Mouse (Mus musculus): ENCODE measurements at regions not wholly inside any gene's neighbourhood (a gene's known extent, or its start where the extent isn't known, plus 50 kb on each side); places are given as distances from the start of the nearest gene placed in this dataset.

- no peak overlapping the region for H3K4me3 ChIP-seq (replicated peaks)
- no peaks in the 10 kb centered on the region for H3K27me3 ChIP-seq (replicated peaks)
- ATAC-seq = no peak
- H3K4me1 ChIP-seq (replicated peaks) = no peaks in the 10 kb centered on the region
- no peak overlapping the region for H3K4me2 ChIP-seq (replicated peaks)
- H3K9me3 ChIP-seq = no peaks in the 10 kb centered on the region
- 46% methylated on average over 2 of the region's 2 CpGs for WGBS
- no peak overlapping the region for H3K27ac ChIP-seq
- no peak overlapping the region for H3K9ac ChIP-seq
- no peaks in the 10 kb centered on the region for H3K36me3 ChIP-seq
Observed at GRCm38 (mm10) chr13:101456926-101457325, 311.1 kb downstream of the Pik3r1 start.

DNA sequence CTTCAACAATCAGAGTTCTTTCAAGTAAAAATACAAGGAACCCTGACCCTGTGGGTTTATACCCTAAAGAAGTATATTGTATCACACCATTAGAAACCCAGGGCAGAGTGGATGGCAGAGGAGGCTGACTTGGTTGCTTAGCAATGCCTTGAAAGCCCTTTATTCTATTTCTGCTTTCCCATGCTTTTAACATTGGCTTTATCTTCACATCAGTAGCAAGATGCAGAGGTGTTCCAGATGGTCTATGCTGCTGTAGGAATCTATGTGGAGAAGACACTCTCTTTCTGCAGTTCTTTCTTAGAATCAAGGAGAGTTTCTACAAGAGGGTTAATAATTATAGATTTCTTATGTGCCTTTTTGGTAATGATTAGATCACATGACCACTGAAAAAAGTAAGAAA is 313.7 kb downstream of the Pik3r1 start:
- H3K27me3 ChIP-seq (replicated peaks) = no peaks in the 10 kb centered on the region
- H3K27ac ChIP-seq = no peak overlapping the region
- H3K4me1 ChIP-seq (replicated peaks) = no peaks in the 10 kb centered on the region
- no peak overlapping the region for H3K4me3 ChIP-seq (replicated peaks)
- H3K36me3 ChIP-seq = no peaks in the 10 kb centered on the region
- H3K9ac ChIP-seq = no peak overlapping the region
- no peaks in the 10 kb centered on the region for H3K9me3 ChIP-seq
- ATAC-seq = no peak
- no peak overlapping the region for H3K4me2 ChIP-seq (replicated peaks)

GRCm38 (mm10) chr13:101450501-101450900 is 317.5 kb downstream of the Pik3r1 start:
- H3K9me3 ChIP-seq = no peaks in the 10 kb centered on the region

GRCm38 (mm10) chr13:101439517-101439916 is 328.5 kb downstream of the Pik3r1 start:
- ATAC-seq = no peak
- 67% methylated on average over 3 of the region's 3 CpGs for WGBS
- H3K9me3 ChIP-seq = no peaks in the 10 kb centered on the region
- H3K4me3 ChIP-seq (replicated peaks) = no peak overlapping the region
- no peaks in the 10 kb centered on the region for H3K27me3 ChIP-seq (replicated peaks)
- no peak overlapping the region for H3K27ac ChIP-seq
- H3K4me1 ChIP-seq (replicated peaks) = no peaks in the 10 kb centered on the region
- no peaks in the 10 kb centered on the region for H3K36me3 ChIP-seq
- H3K4me2 ChIP-seq (replicated peaks) = no peak overlapping the region
- H3K9ac ChIP-seq = no peak overlapping the region

More at GRCm38 (mm10) chr13:101450501-101450900, 317.5 kb downstream of the Pik3r1 start:
- no peak overlapping the region for H3K4me2 ChIP-seq (replicated peaks)
- H3K27ac ChIP-seq = no peak overlapping the region
- H3K4me3 ChIP-seq (replicated peaks) = no peak overlapping the region
- no peaks in the 10 kb centered on the region for H3K27me3 ChIP-seq (replicated peaks)
- no peaks in the 10 kb centered on the region for H3K4me1 ChIP-seq (replicated peaks)
- no peak overlapping the region for H3K9ac ChIP-seq
- H3K36me3 ChIP-seq = no peaks in the 10 kb centered on the region
- ATAC-seq = no peak
- WGBS = 84% methylated on average over 6 of the region's 6 CpGs

- no peak overlapping the region for H3K4me3 ChIP-seq (replicated peaks)
- no peaks in the 10 kb centered on the region for H3K27me3 ChIP-seq (replicated peaks)
- no peaks in the 10 kb centered on the region for H3K36me3 ChIP-seq
- no peak overlapping the region for H3K4me2 ChIP-seq (replicated peaks)
- no peak overlapping the region for H3K27ac ChIP-seq
- H3K4me1 ChIP-seq (replicated peaks) = no peaks in the 10 kb centered on the region
- H3K9ac ChIP-seq = no peak overlapping the region
- no peaks in the 10 kb centered on the region for H3K9me3 ChIP-seq
- WGBS = 43% methylated on average over 6 of the region's 6 CpGs
- ATAC-seq = no peak
Observed at GRCm38 (mm10) chr13:101439041-101439440, 329.0 kb downstream of the Pik3r1 start.

GRCm38 (mm10) chr13:101433162-101433561 is 334.9 kb downstream of the Pik3r1 start:
- Histone ChIP-seq H3K4me3 (replicated peaks) (no peak overlapping the region), H3K4me1 (replicated peaks) (0 out of 2 replicates have a peak, but pooled peaks cover 2% of the 10 kb centered on the region), H3K27ac (no peak overlapping the region), H3K27me3 (replicated peaks) (no peaks in the 10 kb centered on the region), H3K4me2 (replicated peaks) (no peak overlapping the region), H3K9me3 (no peaks in the 10 kb centered on the region), H3K9ac (no peak overlapping the region), H3K36me3 (no peaks in the 10 kb centered on the region)
- WGBS = 90% methylated on average over 6 of the region's 6 CpGs
- ATAC-seq = no peak

GRCm38 (mm10) chr13:101427426-101428221 is 340.4 kb downstream of the Pik3r1 start:
- Histone ChIP-seq H3K27ac (no peak overlapping the region), H3K4me2 (replicated peaks) (no peak overlapping the region), H3K9ac (no peak overlapping the region), H3K4me3 (replicated peaks) (no peak overlapping the region), H3K27me3 (replicated peaks) (no peaks in the 10 kb centered on the region), H3K4me1 (replicated peaks) (0 out of 2 replicates have a peak, but pooled peaks cover 6% of the 10 kb centered on the region), H3K9me3 (no peaks in the 10 kb centered on the region), H3K36me3 (no peaks in the 10 kb centered on the region)
- peak; percentile 77 for ATAC-seq
- 58% methylated on average over 12 of the region's 12 CpGs for WGBS

- no peaks in the 10 kb centered on the region for H3K9me3 ChIP-seq
- H3K4me3 ChIP-seq (replicated peaks) = no peak overlapping the region
- no peaks in the 10 kb centered on the region for H3K27me3 ChIP-seq (replicated peaks)
- no peak for ATAC-seq
- H3K27ac ChIP-seq = no peak overlapping the region
- H3K4me1 ChIP-seq (replicated peaks) = 0 out of 2 replicates have a peak, but pooled peaks cover 6% of the 10 kb centered on the region
- H3K4me2 ChIP-seq (replicated peaks) = no peak overlapping the region
- no peak overlapping the region for H3K9ac ChIP-seq
- no peaks in the 10 kb centered on the region for H3K36me3 ChIP-seq
- 56% methylated on average over 5 of the region's 5 CpGs for WGBS
Observed at GRCm38 (mm10) chr13:101426461-101426860, 341.6 kb downstream of the Pik3r1 start.

DNA sequence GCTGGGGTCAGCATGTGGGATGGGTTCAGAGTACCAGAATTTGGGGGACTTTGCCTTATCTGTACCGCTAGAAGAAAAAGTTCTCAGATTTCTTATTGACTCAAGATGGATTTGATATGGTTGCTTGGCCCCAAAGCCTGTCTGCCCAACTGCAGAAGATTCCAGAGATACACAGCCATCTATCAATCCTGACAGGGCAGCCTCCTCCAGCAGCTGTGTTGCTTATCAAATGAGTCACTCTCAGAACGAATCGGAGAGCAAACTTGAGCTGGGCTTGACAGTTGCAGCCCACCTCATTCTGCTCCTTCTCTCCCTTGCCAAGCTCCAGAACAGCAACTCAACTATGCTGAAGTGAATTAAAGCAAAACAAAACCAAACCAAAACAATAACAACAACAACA is 345.9 kb downstream of the Pik3r1 start:
- H3K27me3 ChIP-seq (replicated peaks) = no peaks in the 10 kb centered on the region
- H3K4me1 ChIP-seq (replicated peaks) = no peaks in the 10 kb centered on the region
- H3K9ac ChIP-seq = no peak overlapping the region
- no peak overlapping the region for H3K4me3 ChIP-seq (replicated peaks)
- ATAC-seq = no peak
- no peaks in the 10 kb centered on the region for H3K36me3 ChIP-seq
- no peaks in the 10 kb centered on the region for H3K9me3 ChIP-seq
- 33% methylated on average over 3 of the region's 3 CpGs for WGBS
- H3K27ac ChIP-seq = no peak overlapping the region
- no peak overlapping the region for H3K4me2 ChIP-seq (replicated peaks)

GRCm38 (mm10) chr13:101419457-101420025 is 348.5 kb downstream of the Pik3r1 start:
- H3K27me3 ChIP-seq (replicated peaks) = no peaks in the 10 kb centered on the region
- no peak for ATAC-seq
- no peak overlapping the region for H3K4me2 ChIP-seq (replicated peaks)
- H3K4me3 ChIP-seq (replicated peaks) = no peak overlapping the region
- no peak overlapping the region for H3K9ac ChIP-seq
- H3K4me1 ChIP-seq (replicated peaks) = no peaks in the 10 kb centered on the region
- H3K9me3 ChIP-seq = no peaks in the 10 kb centered on the region
- no peak overlapping the region for H3K27ac ChIP-seq
- H3K36me3 ChIP-seq = no peaks in the 10 kb centered on the region
- 86% methylated on average over 7 of the region's 7 CpGs for WGBS

DNA sequence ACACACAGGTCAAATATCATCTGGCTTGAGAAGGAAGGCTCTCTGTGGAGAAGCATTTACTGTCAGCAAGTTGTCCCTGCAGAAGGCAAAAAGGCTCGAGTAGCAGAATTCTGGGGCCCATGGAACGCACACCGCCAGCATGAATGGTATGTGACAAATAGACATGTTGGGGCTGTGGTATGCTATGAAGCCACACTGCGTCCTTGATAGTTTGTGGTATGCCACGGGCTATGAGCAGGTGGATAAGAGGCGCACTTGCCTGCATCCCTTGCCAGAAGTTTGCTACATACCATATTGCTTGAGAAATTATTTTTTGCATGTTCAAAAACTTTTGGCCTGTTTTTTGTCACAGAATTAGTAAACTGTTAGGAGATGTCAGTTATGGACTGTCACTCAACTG is 349.7 kb downstream of the Pik3r1 start:
- WGBS = 86% methylated on average over 6 of the region's 6 CpGs
- H3K27me3 ChIP-seq (replicated peaks) = no peaks in the 10 kb centered on the region
- H3K27ac ChIP-seq = no peak overlapping the region
- no peak overlapping the region for H3K9ac ChIP-seq
- H3K36me3 ChIP-seq = no peaks in the 10 kb centered on the region
- no peaks in the 10 kb centered on the region for H3K9me3 ChIP-seq
- no peak overlapping the region for H3K4me3 ChIP-seq (replicated peaks)
- no peaks in the 10 kb centered on the region for H3K4me1 ChIP-seq (replicated peaks)
- H3K4me2 ChIP-seq (replicated peaks) = no peak overlapping the region
- ATAC-seq = no peak

- WGBS = 81% methylated on average over 4 of the region's 4 CpGs
- no peak overlapping the region for H3K27ac ChIP-seq
Observed at GRCm38 (mm10) chr13:101408885-101409284, 359.1 kb downstream of the Pik3r1 start.

DNA sequence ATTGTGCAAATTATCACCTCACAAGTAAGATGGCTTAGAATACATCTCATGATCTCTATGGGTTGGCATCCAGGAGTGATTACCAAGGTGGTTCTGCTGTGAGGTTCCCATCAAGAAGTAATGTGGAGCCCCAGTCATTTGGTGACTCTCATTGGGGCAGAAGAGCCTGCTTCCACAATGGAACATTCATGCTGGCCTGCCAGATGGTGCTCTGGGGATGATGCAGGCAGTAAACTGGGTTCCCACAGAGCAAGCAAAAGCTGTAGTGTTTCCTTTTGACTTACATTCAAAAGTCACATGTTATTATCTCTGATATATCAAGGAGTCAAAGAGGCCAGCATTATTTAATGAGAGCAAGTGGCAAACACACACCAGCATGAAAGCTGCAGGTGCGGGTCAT is 360.4 kb downstream of the Pik3r1 start:
- WGBS = 88% methylated on average over 1 of the region's 1 CpGs
- Histone ChIP-seq H3K4me2 (replicated peaks) (no peak overlapping the region), H3K27me3 (replicated peaks) (no peaks in the 10 kb centered on the region), H3K9me3 (no peaks in the 10 kb centered on the region), H3K9ac (no peak overlapping the region), H3K4me3 (replicated peaks) (no peak overlapping the region), H3K4me1 (replicated peaks) (no peaks in the 10 kb centered on the region), H3K27ac (no peak overlapping the region), H3K36me3 (no peaks in the 10 kb centered on the region)
- no peak for ATAC-seq

More at GRCm38 (mm10) chr13:101408885-101409284, 359.1 kb downstream of the Pik3r1 start:
- no peak overlapping the region for H3K9ac ChIP-seq
- no peak overlapping the region for H3K4me2 ChIP-seq (replicated peaks)
- no peaks in the 10 kb centered on the region for H3K9me3 ChIP-seq
- H3K4me1 ChIP-seq (replicated peaks) = no peaks in the 10 kb centered on the region
- no peaks in the 10 kb centered on the region for H3K27me3 ChIP-seq (replicated peaks)
- H3K36me3 ChIP-seq = no peaks in the 10 kb centered on the region
- ATAC-seq = no peak
- H3K4me3 ChIP-seq (replicated peaks) = no peak overlapping the region
